Mouse (Mus musculus): ENCODE measurements around the gene Gm20388.

Gene Gm20388

DNA sequence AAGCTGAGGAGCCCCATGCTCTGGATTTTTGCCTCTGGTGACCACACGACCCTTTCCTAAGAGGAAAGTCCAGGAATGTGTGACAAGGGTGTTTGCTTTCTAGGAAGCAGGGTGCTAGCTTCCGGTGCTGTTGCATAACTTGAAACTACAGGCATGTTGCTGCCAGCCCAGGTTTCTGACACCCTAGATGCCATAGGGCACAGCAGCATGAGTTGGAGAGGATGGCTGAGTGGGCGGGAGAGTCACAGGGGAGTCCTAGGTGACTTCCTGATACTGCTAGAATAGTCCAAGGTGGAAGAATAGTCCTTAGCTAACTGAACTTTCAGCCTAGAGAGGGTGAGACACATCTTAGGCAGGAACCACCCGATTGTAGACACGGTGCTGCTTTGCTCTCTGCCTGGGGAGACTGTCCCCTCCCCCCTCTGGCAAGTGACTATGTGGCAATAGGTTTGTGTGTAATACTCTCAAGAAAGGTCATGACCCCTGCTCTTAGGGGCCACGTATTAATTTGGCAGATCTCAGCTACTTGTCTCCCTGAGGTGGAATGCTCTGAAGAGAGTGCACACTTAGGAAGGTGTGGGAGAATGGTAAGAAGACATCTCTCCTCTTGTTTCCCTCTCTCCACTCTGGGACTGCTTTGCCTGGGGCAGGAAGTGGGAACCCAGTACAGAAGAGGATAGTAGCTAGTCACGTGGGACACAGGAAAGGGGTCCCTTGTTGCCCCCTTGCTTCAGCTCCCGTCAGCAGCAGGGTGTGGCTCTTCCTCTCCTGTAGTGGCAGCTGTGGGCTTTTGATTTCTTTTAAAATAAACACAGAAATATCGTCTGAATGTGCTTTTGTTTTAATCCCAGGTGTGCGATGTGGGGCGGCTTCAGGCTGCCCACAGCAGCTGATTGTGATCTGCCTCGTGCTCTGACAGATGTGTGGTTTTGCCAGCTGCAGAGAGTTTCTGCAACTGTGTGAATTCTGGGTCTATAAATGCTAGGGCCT is 2553.3 kb downstream of the Gm20388 start:
- peak in 1 of 2 experiments; percentile 25 for DNase-seq

DNA sequence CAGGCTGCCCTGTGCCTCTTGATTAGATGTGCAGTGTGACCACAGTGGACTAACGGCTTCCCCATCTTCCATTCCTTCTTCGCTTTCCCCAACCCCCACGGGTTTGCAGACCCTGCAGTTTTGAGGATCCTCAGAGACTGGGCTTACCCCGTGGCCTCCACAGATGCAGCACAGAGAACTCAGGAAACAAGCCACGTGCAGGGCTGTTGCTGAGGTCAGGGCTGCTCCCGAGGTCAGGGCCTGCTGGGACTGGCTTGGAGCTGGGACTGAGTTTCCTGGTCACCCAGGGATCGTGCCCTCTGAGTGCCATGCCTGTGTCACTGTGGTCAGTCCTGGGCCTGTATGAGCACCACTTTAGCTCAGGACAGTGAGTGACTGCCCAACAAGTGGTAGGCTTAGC is 2554.3 kb downstream of the Gm20388 start:
- no peak for DNase-seq

DNA sequence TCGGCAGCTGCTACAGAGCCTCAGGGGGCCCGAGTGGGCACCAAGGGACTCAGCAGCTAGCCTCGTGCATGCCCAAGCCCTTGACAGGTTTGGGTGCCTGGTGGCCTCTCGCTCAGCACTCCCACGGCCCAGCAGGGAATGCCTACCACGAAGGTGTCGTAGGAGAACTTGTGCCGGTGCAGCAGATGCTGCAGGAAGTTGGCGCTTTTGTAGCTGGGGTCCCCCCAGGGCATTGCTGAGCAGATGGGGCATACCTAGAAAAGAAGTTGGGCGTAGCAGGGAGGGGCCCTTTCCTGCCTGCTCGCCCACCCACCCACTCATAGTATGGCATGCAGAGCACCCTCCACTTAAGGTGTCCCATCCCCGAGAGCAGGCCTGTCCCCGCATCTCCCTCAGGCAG is 2557.2 kb downstream of the Gm20388 start:
- DNase-seq: no peak

DNA sequence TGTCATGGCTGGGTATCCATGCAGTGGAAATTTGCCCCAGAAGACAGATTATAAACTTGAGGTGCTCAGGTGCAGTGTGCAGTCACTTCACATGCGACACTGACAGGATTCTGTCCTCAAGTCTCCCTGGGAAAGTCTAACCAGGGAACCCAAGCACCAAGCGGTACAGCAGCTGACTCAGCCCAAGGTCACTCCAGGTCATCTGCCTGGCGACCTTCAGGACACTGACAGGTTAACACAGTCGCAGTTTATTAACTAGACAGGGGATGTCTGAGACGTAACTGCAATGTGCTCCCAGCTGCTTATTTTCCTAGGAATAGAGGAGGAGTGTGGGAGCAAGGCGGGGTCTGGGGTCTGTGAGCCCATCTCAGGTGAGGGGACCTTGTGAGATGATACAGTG is 2558.8 kb downstream of the Gm20388 start:
- DNase-seq: peak in 1 of 2 experiments; percentile 32

DNA sequence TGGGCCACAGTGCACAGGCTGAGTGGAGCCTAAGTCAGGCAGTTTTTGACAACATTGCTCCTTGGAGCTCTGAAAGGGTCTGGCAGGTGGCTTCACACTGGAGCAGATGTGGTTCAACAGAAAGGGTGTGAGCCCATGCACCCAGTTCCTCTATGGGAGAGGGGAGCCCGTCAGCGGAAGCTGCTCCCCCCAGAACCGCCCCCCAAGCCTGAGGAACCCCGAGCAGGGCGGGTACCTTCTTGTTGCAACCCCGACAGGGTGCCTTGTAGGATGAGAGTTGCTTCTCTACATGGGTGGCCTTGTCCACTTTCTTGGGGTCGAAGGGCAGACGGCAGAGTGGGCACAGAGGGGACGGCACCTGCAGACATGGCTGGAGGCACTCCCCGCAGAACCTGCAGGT is 2559.3 kb downstream of the Gm20388 start:
- no peak for DNase-seq

DNA sequence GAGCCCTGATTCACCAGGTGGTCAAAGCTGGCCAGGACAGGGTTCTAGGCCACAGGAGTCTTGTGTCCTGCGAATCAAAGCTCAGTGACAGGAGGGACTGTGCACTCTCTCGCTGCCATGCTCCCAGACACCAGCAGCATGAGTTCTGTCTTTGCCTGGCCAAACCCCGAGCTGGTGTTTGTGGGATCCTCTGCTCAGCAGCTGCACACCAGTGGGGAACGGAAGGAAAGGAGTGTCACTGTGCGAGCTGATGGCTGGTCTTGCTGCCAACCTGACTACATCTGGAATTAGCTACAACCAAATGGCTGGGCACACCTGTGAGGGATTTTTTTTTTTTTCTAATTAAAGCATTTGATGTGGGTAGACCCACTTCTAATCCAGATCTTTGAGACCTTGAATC is 2560.1 kb downstream of the Gm20388 start:
- DNase-seq: no peak

DNA sequence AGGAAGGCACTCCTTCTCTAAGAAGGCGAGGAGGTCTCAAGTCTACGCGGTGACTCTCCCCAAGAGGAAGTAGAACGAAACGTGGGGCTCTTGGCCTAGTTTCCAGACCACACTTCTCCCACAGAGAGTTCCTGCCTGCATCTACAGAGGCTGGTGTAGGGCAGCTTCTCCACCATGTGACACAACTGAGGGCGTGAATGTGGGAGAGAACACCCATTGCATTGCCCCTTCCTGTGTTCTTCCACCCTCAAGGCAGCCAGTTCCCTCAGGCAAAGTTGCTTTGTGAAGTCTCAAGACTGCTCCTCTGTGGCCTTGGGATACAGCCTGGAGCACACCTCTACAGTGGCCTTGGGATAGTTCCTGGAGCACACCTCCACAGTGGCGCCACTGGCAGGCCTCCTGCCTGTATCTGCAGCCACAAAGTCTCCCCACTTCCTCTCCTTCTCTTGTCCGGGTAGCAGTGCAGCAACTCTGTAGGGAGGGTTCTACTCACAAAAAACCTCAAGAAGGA is 2563.3 kb downstream of the Gm20388 start:
- no peak for DNase-seq

DNA sequence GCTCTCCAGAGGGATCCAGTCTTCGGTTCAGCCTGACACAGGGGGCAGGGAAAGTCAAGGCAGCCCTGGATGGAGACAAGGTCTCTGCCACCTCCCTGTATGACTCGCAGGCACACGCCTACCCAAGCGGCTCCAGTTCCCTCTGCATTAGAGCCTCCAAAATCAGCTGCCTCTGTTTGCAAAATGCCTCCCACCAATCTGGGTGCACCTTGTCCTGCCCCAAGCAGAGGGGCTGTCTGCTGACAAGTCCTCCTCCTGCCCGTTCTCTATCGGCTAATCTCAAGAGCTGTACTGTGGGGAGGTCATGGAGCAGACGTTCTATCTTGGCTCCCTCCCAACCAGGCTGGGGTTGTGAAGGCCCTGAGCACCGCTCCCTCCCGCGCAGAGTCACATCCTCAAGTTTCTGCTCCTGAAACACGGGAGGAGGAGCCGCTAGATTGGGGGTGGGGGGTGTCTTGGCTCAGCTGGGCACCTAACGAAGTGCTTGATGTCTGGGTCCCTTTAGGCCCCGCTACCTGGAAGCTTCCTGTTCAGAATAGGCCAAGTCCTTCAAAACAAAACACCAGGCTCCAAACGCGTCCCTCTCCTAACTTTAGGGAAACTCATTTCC is 2564.4 kb downstream of the Gm20388 start:
- peak; percentile 38 to 45 for DNase-seq

DNA sequence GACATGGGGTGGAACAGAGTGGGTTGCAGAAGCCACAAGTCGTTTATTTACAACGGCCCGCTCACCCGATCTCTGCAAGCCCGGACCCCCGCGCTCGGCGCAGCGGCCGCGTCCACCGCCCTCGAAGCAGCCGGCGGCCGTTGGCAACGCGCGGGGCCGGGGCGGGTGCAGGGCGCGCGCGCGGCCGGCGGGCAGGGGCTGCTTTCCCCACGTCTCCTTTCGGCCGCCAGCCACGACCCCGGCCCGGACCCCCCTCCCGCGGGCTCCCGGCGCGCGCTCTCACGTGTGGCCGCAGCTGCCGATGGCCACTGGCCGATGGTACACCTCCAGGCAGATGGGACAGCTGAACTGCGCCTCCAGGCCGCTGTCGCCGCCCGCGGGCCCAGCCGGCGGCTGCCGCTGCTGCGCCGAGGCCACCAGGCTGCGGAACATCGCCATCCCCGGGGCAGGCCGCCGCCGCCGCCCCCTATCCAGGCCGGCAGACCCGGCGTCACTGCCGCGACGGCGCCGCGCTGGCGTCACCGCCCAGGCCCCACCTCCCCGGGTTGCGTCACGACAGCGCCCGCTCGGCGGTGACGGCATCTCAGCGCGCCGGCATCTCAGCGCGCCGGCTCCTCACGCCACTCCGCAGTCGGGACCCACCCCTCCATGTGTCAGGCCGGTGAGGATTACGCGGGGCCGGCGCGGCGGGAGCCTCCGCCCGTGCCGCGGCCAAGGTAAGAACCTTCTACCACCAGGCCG is 2565.1 kb downstream of the Gm20388 start, which contains the start of the genes Rnf166 and Ctu2:
Gene Rnf166, minus strand, starts transcription at position 485 of the 741 bp plus-strand sequence.
Gene Ctu2, plus strand, starts transcription at position 564 of the 741 bp plus-strand sequence.
- DNase-seq: peak; percentile 77 to 87

DNA sequence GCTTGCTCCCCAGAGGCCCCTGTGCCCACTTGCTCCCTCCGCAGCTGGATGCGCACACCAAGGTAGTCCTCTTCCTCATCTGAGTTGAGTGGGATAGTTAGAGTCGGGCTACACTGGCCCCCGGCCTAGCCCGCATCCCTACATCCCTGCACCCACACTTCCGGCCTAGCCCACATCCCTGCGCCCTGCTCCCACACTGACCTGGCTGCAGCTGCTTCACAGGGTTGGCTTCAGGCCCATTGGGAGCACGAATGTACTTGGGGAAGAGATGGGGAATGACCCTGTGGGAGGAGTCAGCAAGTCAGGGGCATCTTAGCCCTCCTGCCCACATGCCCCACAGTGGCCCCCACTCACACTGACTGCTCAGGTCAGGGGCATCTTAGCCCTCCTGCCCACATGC is 2571.8 kb downstream of the Gm20388 start:
- no peak for DNase-seq

DNA sequence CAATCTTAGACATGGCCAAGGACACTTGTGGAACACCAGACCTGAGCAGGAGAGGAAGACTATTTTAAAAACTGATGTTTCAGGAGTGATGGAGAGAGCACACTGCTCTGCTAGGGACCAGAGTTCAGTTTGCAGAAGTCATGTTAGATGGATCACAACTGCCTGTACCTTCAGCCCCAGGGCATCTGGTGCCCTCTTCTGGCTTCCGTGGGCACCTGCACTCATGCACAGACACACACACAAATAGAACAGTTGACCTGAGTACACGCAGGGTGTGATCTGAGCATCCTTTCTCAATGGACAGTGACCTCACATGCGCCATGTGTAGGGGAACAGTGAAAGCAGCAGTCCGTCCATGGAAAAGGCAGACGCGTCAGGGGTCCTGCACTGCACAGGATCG is 2573.2 kb downstream of the Gm20388 start:
- DNase-seq: no peak

DNA sequence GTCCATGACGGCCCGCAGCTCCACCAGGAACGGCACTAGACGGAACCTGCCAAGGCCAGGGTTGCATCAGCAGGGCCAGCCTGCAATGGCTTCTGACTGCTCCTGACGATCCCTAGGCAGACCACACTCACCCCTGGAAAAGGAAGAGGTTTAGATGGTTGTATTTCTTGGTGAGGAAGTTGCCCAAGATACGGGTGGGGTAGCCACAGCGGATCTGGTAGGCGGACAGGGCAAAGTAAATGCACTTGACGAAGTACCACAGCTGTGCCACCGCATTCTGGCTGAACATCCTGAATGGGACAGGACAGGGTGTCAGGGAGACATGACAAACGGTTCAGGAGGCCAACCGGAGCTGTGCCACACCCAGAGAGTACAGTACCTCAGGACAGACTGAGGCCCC is 2574.2 kb downstream of the Gm20388 start:
- DNase-seq: no peak

DNA sequence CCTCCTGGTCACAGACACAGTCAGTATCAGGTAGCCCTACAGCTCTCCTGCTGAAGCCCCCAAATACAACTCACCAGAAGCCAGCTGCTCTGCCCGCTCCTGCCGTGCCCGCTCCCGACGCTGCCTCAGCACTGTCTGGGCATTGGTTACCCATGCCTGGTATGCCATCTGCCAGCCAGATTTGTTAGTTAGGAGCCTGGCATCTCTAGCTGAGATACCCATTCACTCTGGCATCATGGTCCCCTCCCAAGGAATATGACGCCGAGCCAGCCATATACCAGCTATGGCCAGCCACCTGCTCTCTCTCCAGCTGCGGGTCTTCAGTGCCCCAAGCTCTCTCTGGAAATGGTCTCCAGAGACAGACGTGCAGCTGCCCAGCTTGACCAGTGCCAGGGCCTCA is 2577.7 kb downstream of the Gm20388 start:
- DNase-seq: no peak

DNA sequence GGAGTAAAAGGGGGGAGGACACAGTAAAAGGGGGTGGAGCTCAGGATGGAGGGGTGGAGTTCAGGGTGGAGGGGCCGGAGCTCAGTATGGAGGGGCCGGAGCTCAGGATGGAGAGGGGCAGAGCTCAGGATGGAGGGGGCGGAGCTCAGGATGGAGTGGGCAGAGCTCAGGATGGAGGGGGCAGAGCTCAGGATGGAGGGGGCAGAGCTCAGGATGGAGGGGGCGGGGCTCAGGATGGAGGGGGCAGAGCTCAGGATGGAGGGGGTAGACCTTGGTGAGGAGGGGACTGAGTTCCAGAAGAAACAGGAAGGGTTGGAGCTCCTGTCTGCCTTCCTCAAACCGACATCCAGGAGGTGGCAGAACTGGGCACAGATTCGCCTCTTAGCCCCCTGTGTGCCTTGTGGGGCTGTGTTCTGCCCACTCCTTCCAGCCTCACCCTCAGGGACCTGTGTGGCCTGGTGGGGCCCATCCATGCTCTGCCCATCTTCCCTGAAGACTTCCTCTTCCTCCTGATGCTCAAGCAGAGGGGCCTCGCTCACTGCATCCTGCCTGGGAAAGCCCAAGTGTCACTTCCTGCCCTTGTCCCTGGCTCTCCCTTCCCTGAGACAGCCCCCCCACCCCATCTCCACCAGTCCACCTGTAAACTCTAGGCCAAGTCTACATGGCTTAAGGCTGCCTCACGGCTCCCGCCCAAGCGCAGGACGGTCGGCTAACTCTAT is 2586.5 kb downstream of the Gm20388 start:
- DNase-seq: no peak

DNA sequence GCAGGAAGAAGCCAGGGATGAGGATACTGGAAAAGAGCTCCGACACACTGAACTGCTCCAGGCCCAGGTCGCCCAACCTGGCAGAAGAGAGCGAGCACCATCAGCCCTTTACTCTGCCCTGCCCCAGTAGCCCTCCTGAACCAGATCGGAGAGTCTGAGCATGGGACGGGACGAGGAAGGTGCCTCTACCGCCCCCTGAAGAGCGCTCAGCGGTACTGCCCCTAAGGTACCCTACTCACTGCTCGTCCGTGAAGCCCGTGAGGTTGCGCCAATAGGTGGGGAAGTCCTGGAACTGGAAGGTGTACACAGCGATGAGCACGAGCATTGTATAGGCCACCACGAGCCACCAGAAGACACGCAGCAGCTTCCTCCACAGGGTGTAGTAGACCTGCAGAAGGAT is 2587.3 kb downstream of the Gm20388 start:
- DNase-seq: no peak

DNA sequence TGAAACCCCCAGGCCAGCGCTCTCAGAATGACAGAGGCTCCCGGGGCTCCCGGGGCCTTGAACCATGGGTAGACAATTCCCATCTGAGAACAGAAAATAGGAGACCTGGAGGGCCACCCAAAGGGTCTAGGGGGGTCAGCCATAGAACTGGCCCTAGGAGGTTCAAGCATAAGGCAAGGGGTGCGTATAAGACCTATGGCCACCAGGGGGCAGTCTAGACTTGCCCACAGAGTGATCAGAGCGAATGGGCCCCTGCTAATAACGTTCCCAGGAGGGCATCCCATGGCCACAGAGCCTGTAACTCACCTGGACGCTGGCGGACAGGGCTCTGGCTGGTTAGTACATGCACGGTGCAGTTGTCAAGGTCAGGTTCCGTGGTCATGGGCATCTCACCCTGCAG is 2590.2 kb downstream of the Gm20388 start:
- DNase-seq: peak; percentile 72 to 82

DNA sequence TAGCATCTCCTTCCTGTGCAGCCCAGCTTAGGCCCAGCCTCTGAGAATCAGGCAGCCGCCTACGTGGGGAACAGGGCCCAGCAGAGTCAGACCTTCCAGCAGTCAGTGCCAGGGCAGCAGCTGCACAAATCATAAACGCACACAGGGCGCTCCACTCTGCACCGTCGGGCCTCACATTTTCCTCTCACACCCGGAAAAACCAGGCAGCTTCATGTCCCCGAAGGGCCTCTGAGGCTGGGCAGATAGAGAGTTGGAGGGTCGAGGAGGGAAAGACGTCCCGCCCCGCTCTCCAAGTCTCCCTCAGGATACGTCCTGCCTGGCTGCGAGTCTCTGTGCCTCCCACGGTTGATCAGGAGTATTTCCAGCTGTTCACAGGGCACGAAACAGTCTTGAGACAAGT is 2600.9 kb downstream of the Gm20388 start:
- no peak for DNase-seq

DNA sequence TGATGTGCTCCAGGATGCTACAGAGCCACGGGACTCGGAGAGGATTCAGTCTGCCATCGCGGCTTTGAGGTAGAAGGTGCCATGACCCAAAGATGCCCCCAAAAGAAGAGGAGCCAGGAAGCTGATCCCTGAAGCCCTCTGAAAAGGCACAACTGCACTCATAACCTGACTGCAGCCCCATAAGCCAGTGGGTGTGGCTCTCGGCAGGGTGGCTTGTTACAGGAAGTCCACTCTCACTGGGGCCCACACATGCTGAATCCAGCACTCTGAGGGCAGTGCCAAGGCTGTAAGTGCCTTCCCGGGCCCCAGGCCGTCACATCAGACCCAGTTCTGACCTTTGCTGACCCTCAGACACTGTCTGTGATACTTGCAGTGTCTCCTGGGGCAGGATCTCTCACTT is 2601.8 kb downstream of the Gm20388 start:
- no peak for DNase-seq

DNA sequence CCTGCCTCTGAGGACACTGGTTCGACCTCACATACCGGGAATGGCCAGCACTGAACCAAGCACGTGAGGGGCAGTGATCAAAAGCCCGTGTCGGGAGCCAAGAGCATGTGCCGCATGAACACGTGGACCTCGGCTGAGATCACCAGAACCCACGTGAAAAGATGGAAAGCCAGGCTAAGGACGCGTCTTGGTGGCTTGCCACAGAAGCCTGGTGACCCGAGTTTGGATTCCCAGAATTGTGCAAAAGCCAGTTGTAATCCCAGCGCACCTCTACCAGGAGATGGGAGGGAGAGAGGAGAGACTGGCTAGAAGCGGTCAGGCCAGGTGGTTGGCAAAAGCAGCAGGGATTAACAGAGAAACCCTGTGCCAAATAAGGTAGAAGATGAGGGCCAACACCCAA is 2605.1 kb downstream of the Gm20388 start:
- peak; percentile 55 to 60 for DNase-seq

DNA sequence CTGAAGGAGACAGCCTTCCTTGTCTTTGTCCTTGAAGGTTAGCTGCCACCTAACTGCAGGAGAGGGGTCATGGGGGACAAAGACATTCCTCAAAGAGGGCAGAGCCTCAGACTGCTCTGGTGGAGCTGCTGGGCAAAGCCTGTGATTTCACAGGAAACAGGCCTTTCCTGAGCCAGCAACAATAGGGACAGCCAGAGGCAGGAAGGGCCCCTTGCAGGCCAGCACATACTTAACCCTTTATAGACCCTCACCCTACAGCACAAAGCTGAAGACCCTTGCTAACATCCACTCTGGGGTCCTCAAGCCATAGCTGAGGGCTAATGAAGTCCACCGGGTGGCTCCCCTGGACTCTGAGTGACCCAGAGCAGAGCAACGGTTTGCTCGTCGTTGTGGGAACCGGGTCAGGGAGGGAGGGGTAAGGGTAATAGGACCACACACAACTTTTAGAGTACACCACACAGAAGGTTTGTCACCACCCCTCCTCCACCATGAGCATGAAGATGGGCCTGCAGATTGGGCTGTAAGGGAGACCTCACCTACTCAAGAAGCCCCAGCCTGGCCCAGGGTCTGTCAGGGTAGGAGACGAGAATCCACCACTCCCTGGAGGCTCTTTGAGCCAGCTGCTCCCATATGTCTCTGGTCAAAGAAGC is 2607.0 kb downstream of the Gm20388 start:
- DNase-seq: peak; percentile 52 to 67

DNA sequence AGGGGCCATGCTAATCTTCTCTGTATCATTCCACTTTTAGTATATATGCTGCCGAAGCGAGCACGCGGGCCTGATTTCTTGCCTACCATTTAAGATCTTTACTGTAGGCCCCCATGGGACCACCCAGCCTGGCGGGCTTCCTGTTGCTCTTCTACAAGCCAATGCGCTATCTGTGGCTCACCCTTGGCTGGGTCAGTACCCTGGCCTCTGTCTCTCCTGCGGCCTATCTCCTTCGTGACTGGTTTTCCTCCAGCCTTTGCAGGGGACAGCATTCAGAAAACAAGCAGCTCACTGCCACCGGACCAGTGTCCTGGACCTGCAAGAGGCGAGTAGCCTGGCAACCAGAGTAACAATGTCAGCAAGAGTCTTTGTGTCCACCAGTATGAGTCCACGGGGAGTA is 2610.0 kb downstream of the Gm20388 start:
- DNase-seq: no peak

Data from kidney, adult 8-10 months (tissue).